Mouse (Mus musculus): ENCODE measurements at regions not wholly inside any gene's neighbourhood (a gene's known extent, or its start where the extent isn't known, plus 50 kb on each side); places are given as distances from the start of the nearest gene placed in this dataset.

GRCm38 (mm10) chr15:59784556-59784929, 231.9 kb downstream of the 4933412E24Rik start:
- TF ChIP-seq MAX (IDR thresholded peaks at IDR 0.05; ENCODE audit: low read depth) (no peak), POLR2A (IDR thresholded peaks at IDR 0.05; ENCODE audit: insufficient read length, low read depth) (no peak), TCF12 (IDR thresholded peaks at IDR 0.05; ENCODE audit: insufficient read depth, poor library complexity, severe bottlenecking) (no peak), E2F4 (IDR thresholded peaks at IDR 0.05; ENCODE audit: insufficient read depth) (no peak), USF1 (IDR thresholded peaks at IDR 0.05; ENCODE audit: low read depth) (no peak), MYOD1 (IDR thresholded peaks at IDR 0.05; ENCODE audit: control insufficient read depth in 1 of 3, insufficient read length in 2 of 3, low read depth in 2 of 3) (peak in 1 of 3 experiments; percentile 9), MYOG (IDR thresholded peaks at IDR 0.05; ENCODE audit: control insufficient read depth in 1 of 3, insufficient read depth in 1 of 3, insufficient read length in 2 of 3, low read depth in 2 of 3) (no peak), TCF3 (IDR thresholded peaks at IDR 0.05; ENCODE audit: insufficient read length, low read depth) (no peak), CEBPB (IDR thresholded peaks at IDR 0.05; ENCODE audit: insufficient read depth, poor library complexity, severe bottlenecking) (no peak), POLR2AphosphoS2 (IDR thresholded peaks at IDR 0.05; ENCODE audit: insufficient read length, low read depth) (no peak)

All from myocyte (in vitro differentiated cells).